Mouse (Mus musculus) lung, postnatal 0 days (tissue): ENCODE data around the gene Sytl1. TPM values are rescaled to one million over a fixed set of nuclear protein-coding genes. Genes with fewer than 3 reads are reported as not detected.

Experiments used
- ATAC-seq: fragments of 200-750 bp; cut with Nextera tagmentation; 2 replicates; pipeline ENCODE4 v1.8.0; 2017; ENCODE audit warnings: moderate library complexity
- DNase-seq: peaks from one replicate; pipeline ENCODE4 v3.0.0-alpha.2; 2016; ENCODE audit warnings: low spot score
- H3K27ac ChIP-seq: fragments of 300-500 bp; sonication (generic); 2 replicates; pipeline ENCODE4 v1.5.1; 2014; ENCODE audit warnings: antibody characterized with exemption, mild to moderate bottlenecking, low read length, mixed read lengths
- H3K27me3 ChIP-seq: fragments of 300-500 bp; sonication (generic); replicated peaks from 2 replicates; pipeline ENCODE4 v1.6.1; 2014; ENCODE audit warnings: low read length, mixed read lengths; ENCODE audit not compliant: insufficient read depth
- H3K36me3 ChIP-seq: fragments of 300-500 bp; sonication (generic); 2 replicates; pipeline ENCODE4 v1.6.1; 2014; ENCODE audit warnings: low read length, mixed read lengths; ENCODE audit not compliant: insufficient read depth
- H3K4me1 ChIP-seq: fragments of 300-500 bp; sonication (generic); 2 replicates; pipeline ENCODE4 v1.6.1; 2014; ENCODE audit warnings: antibody characterized with exemption, low read depth, low read length, mixed read lengths; ENCODE audit not compliant: insufficient read depth
- H3K4me2 ChIP-seq: fragments of 300-500 bp; sonication (generic); replicated peaks from 2 replicates; pipeline ENCODE4 v1.6.1; 2014; ENCODE audit warnings: low read depth, mild to moderate bottlenecking, low read length, moderate library complexity, mixed read lengths
- H3K4me3 ChIP-seq: fragments of 300-500 bp; sonication (generic); 2 replicates; pipeline ENCODE4 v1.5.1; 2014; ENCODE audit warnings: low read depth, low read length
- H3K9ac ChIP-seq: fragments of 300-500 bp; sonication (generic); replicated peaks from 2 replicates; pipeline ENCODE4 v1.6.1; 2014; ENCODE audit warnings: low read depth, mild to moderate bottlenecking
- H3K9me3 ChIP-seq: fragments of 300-500 bp; sonication (generic); 2 replicates; pipeline ENCODE4 v1.6.1; 2016; ENCODE audit warnings: low read length, mixed read lengths
- CTCF ChIP-seq: IDR thresholded peaks from 2 replicates; pipeline ENCODE4 v1.5.1; 2016; ENCODE audit warnings: antibody characterized with exemption, mild to moderate bottlenecking
- EP300 ChIP-seq: IDR thresholded peaks from 2 replicates; pipeline ENCODE4 v1.6.1; 2016; ENCODE audit warnings: antibody characterized with exemption, mild to moderate bottlenecking, control low read depth
- WGBS: fragments of 180-500 bp; shearing (Covaris S2); extraction: QIAGEN DNeasy Blood & Tissue Kit; methylation state at CpG from one replicate; pipeline ENCODE4 v1.1.7; 2014; 5-methylcytosine and 5-hydroxymethylcytosine counted together
- polyA plus RNA-seq: library from polyadenylated mRNA; unstranded; fragments of >200 nt; fragmentation: Nextera tagmentation; extraction: Ambion mirVana; gene quantifications from 2 replicates; pipeline ENCODE4 v1.2.1, GENCODE M21; 2015

The Sytl1 gene
- polyA plus RNA-seq, 1 experiment from 2014 or later = 3.3 TPM

GRCm38 (mm10) chr4:133292901-133293843 lies 30.3 kb upstream of the Sytl1 start:
- no peak for ATAC-seq
- H3K9ac ChIP-seq = no peak overlapping the region
- 50% methylated on average over 24 of the region's 24 CpGs for WGBS

DNA sequence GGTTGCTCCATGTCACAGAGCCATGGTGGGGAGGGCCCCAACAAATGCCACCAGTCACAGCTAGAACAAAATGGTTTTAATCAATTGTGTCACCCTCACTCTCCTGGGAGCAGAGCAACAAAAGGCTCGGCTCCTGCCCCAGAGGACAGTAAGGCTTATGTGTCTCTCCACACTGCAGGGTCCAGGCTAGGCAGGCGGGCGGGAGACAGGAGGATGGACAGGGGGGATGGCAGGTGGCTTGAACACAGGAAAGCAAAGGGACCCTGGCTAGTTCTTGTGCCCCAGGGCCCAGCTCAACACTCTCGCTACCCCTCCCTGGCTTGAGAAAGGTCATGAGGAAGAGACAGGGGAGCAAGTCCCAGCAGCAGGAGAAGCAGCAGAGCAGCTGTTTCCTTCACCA lies 29.5 kb upstream of the Sytl1 start:
- Histone ChIP-seq H3K9ac (no peak overlapping the region), H3K36me3 (peaks cover 15% of the 10 kb centered on the region; the same call in 1 of the 2 replicates), H3K27me3 (no peaks in the 10 kb centered on the region), H3K9me3 (no peaks in the 10 kb centered on the region), H3K4me1 (no peaks in the 10 kb centered on the region), H3K4me2 (no peak overlapping the region), H3K4me3 (no peak overlapping the region), H3K27ac (no peak overlapping the region)
- TF ChIP-seq EP300 (no peak), CTCF (no peak)
- no peak for ATAC-seq
- 94% methylated on average over 4 of the region's 4 CpGs for WGBS
- DNase-seq = no peak

More at GRCm38 (mm10) chr4:133292901-133293843, 30.3 kb upstream of the Sytl1 start:
- Histone ChIP-seq H3K4me3 (no peak overlapping the region), H3K27me3 (no peaks in the 10 kb centered on the region), H3K4me1 (no peaks in the 10 kb centered on the region), H3K27ac (no peak overlapping the region), H3K4me2 (no peak overlapping the region), H3K36me3 (peaks cover 15% of the 10 kb centered on the region; the same call in 1 of the 2 replicates), H3K9me3 (no peaks in the 10 kb centered on the region)
- TF ChIP-seq EP300 (no peak), CTCF (no peak)
- no peak for DNase-seq

- WGBS = 96% methylated on average over 1 of the region's 1 CpGs
- H3K9ac ChIP-seq = no peak overlapping the region
Measured at GRCm38 (mm10) chr4:133291255-133291654, 28.3 kb upstream of the Sytl1 start.

DNA sequence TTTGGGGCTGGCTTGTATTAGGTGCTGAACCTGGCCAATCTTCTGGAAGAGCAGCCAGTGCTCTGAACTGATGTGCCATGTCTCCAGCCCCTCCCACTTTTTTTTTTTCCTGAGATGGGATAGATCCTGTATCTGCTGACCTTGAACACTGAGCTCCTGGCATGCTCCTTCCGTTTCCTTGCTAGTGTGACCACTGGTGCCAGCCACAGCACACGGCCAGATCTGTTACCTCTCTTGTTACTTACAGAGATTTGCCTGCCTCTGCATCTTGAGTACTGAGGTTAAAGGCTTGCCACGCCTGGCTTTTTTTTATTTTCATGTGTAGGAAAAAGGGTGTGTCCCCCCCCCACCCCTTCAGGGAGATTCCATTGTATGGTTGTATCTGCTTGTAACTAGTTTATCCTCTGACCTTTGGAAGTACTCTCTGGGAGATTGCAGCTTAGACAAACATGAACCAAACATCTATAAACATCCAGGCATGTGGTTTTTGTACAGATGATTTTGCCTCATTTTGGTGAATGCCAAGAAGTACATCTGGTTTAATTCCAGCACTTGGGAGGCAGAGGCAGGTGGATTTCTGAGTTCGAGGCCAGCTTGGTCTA lies 23.7 kb upstream of the Sytl1 start:
- Histone ChIP-seq H3K4me1 (no peaks in the 10 kb centered on the region), H3K27ac (no peak overlapping the region), H3K9me3 (no peaks in the 10 kb centered on the region), H3K27me3 (no peaks in the 10 kb centered on the region), H3K36me3 (no peaks in the 10 kb centered on the region), H3K4me3 (no peak overlapping the region), H3K4me2 (no peak overlapping the region), H3K9ac (no peak overlapping the region)
- TF ChIP-seq CTCF (no peak), EP300 (no peak)
- ATAC-seq (no peak), DNase-seq (no peak)
- WGBS = 76% methylated on average over 4 of the region's 4 CpGs

More at GRCm38 (mm10) chr4:133291255-133291654, 28.3 kb upstream of the Sytl1 start:
- Histone ChIP-seq H3K27ac (no peak overlapping the region), H3K4me2 (no peak overlapping the region), H3K4me1 (no peaks in the 10 kb centered on the region), H3K27me3 (no peaks in the 10 kb centered on the region), H3K9me3 (no peaks in the 10 kb centered on the region), H3K36me3 (peaks cover 13% of the 10 kb centered on the region; the same call in 1 of the 2 replicates), H3K4me3 (no peak overlapping the region)
- DNase-seq (no peak), ATAC-seq (no peak)
- TF ChIP-seq EP300 (no peak), CTCF (no peak)

- Histone ChIP-seq H3K9me3 (no peaks in the 10 kb centered on the region), H3K27ac (no peak overlapping the region), H3K4me1 (no peaks in the 10 kb centered on the region), H3K27me3 (no peaks in the 10 kb centered on the region), H3K4me2 (no peak overlapping the region), H3K9ac (no peak overlapping the region), H3K36me3 (no peaks in the 10 kb centered on the region), H3K4me3 (no peak overlapping the region)
- WGBS = 55% methylated on average over 5 of the region's 5 CpGs
- ATAC-seq = no peak
- DNase-seq = no peak
- TF ChIP-seq CTCF = no peak
- TF ChIP-seq EP300 = no peak
Measured at GRCm38 (mm10) chr4:133285950-133286349, 23.0 kb upstream of the Sytl1 start.

DNA sequence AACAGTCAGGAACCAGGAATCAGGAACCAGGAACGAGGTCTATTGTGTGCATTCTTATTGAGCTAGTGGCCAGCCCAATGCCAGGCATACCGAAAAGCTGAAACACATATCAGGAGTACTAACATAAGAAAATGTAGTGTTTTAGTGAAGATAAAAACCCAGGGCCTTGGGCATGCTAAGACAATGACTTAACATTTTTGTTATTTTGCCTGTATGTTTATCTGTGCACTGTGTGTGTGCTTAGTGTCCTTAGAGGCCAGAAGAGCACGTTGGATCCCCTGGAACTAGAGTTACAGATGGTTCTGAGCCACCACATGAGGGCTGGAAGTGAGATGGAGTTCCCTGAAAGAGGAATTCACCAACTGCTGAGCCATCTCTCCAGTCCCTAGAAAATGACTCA lies 22.4 kb upstream of the Sytl1 start:
- H3K4me1 ChIP-seq = no peaks in the 10 kb centered on the region
- DNase-seq = no peak
- H3K27ac ChIP-seq = no peak overlapping the region
- no peak overlapping the region for H3K4me2 ChIP-seq
- 63% methylated on average over 3 of the region's 3 CpGs for WGBS
- no peaks in the 10 kb centered on the region for H3K27me3 ChIP-seq
- TF ChIP-seq CTCF (no peak), EP300 (no peak)
- H3K9ac ChIP-seq = no peak overlapping the region
- no peak overlapping the region for H3K4me3 ChIP-seq
- H3K9me3 ChIP-seq = no peaks in the 10 kb centered on the region
- no peaks in the 10 kb centered on the region for H3K36me3 ChIP-seq
- no peak for ATAC-seq
